Mouse (Mus musculus) layer of hippocampus, postnatal 10 days (tissue): ENCODE measurements around the gene Cep131. TPM values are rescaled to one million over a fixed set of nuclear protein-coding genes. Genes with fewer than 3 reads are reported as not detected.

Source experiments
- DNase-seq, 2 experiments: peaks; one replicate each; pipeline ENCODE4 v3.0.0; 2021; ENCODE audit warnings: low spot score in 2 of 2
- microRNA-seq, 2 experiments: library from miRNA; unstranded; fragments of <30 nt; microRNA quantifications; one replicate each; pipeline ENCODE4 v1.2.0; 2021
- total RNA-seq, 2 experiments: library from RNA; stranded (reverse); gene quantifications; 2 replicates each; pipeline ENCODE4 v1.2.3; 2021

Gene Cep131
- total RNA-seq, 2 experiments from 2014 or later = 44.3 to 53.4 TPM

- DNase-seq = no peak
Observed at GRCm38 (mm10) chr11:120028319-120029092, 58.1 kb downstream of the Cep131 start.

GRCm38 (mm10) chr11:120026941-120027340 is 59.7 kb downstream of the Cep131 start:
- DNase-seq = no peak

- DNase-seq = no peak
Observed at GRCm38 (mm10) chr11:120022841-120023240, 63.8 kb downstream of the Cep131 start.

- no peak for DNase-seq
Observed at GRCm38 (mm10) chr11:120022216-120022615, 64.4 kb downstream of the Cep131 start.

GRCm38 (mm10) chr11:120021367-120021766 is 65.3 kb downstream of the Cep131 start:
- DNase-seq = no peak

- DNase-seq = no peak
Observed at GRCm38 (mm10) chr11:120019542-120020440, 66.8 kb downstream of the Cep131 start.

GRCm38 (mm10) chr11:120017011-120017410 is 69.6 kb downstream of the Cep131 start:
- DNase-seq = no peak

GRCm38 (mm10) chr11:120014758-120015157 is 71.9 kb downstream of the Cep131 start:
- no peak for DNase-seq

Small RNA genes lying within 50 kb of the gene (microRNA-seq; reads per million reads assigned to microRNA genes)
- 0 to 0.22 reads per million in 2 experiments for gene Gm25948
- gene Mir3065 = 0 reads per million in 2 experiments
- 0 reads per million in 2 experiments for gene Mir338

Other genes with a start within 250 kb of the Cep131 start
- 10 to 100 TPM; 43.0 to 44.5 TPM for gene Chmp6, start 173.4 kb downstream of the Cep131 start, total RNA-seq
- gene Baiap2, start 144.1 kb downstream of the Cep131 start, total RNA-seq = 100 to 1,000 TPM in 1 of 2 experiments, 10 to 100 TPM in 1; 96.2 to 102 TPM
- gene Aatk, start 39.7 kb downstream of the Cep131 start, total RNA-seq = 100 to 1,000 TPM; 136 to 148 TPM
- gene Tepsin, start 11.9 kb upstream of the Cep131 start, total RNA-seq = 10 to 100 TPM; 19.3 to 19.7 TPM
- 10 to 100 TPM; 36.4 to 37.3 TPM for gene Ndufaf8, start 12.1 kb upstream of the Cep131 start, total RNA-seq
- gene Slc38a10, start 64.5 kb upstream of the Cep131 start, total RNA-seq = 100 to 1,000 TPM; 107 to 123 TPM
- gene Bahcc1, start 146.1 kb upstream of the Cep131 start, total RNA-seq = 10 to 100 TPM; 21.9 to 26.0 TPM